Mouse (Mus musculus) kidney, postnatal 4 days (tissue): ENCODE results near the gene Pfdn4.

Experiments used
- DNase-seq, 2 experiments: peaks; one replicate each; pipeline ENCODE4 v3.0.0; 2021; ENCODE audit warnings: mixed read lengths in 2 of 2

Pfdn4 gene

DNA sequence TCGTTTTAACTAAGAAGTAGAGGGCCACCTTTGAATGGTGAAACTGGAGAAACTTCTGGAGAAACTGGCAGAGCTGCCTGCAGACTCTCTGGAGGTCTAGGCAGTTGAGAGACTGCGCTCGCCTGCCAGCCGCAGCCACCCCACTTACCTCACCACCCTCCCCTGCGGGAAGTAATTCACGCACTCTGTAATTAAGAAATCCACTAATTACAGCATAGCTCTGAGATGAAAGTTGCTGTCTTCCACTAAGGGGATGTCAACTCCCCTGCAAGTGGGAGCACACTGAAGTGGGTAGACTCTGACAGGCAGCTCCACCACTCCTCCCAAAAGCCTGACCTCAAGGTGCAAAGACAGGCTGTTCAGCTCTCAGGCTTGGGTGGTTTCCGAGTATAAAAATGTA, 55.9 kb downstream of the Pfdn4 start:
- no peak for DNase-seq

GRCm38 (mm10) chr2:170563956-170564855, 68.0 kb downstream of the Pfdn4 start:
- no peak for DNase-seq

GRCm38 (mm10) chr2:170564995-170565394, 68.8 kb downstream of the Pfdn4 start:
- DNase-seq = no peak
